Mouse (Mus musculus) adrenal gland, adult 2 months (tissue): Measurements from ENCODE around the gene Runx2. TPM values are rescaled to one million over a fixed set of nuclear protein-coding genes. Genes with fewer than 3 reads are reported as not detected.

Experiments used
- DNase-seq: peaks from one replicate; pipeline ENCODE4 v3.0.0; 2021
- long read RNA-seq: library from polyadenylated mRNA; stranded (forward); transcript quantifications from one replicate; pipeline ENCODE4 v2.0.0, GENCODE M21; 2021
- polyA plus RNA-seq: library from polyadenylated mRNA; depleted of rRNA; stranded (reverse); fragments of >200 nt; gene quantifications from 2 replicates; pipeline ENCODE4 v1.2.3, GENCODE M21; 2012; rRNA removed
- total RNA-seq, 2 experiments: library from RNA; stranded (reverse); gene quantifications; 2 replicates each; pipeline ENCODE4 v1.2.3; 2021

Runx2 gene
- total RNA-seq (10 to 100 TPM; 16.8 to 31.0 TPM), polyA plus RNA-seq (21.5 and 32.5 TPM in 2 replicates)
- long read RNA-seq, partial matches to known transcripts = 0 of 1 reads
- long read RNA-seq, other reads (novel, unspliced or antisense) = 1 of 1 reads

DNA sequence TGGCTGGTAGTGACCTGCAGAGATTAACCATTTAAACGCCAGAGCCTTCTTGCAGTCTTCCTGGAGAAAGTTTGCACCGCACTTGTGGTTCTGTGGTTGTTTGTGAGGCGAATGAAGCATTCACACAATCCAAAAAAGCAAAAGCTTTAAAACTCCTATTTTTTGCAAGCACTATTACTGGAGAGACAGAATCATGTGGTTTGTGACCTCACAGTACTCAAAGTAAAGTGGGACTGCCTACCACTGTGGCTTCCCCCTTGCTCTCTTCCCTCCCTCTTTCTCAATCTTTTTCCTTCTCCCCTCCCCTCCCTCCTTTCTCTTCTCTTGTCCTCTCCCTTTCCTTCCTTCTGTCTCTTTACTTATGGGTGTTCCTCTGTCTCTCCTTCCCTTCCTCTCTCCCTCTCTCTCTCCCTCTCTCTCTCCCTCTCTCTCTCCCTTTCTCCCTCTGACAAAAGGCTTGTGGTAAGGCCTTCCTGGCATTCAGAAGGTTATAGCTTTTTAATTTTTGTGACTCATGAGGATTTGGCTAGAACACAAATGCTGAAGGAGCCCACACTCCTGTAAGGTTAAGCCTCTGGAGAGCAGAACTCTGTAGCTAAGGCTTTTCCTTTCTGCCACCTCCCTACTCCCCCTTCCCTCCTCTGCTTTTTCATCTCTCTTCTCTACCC is at the start of gene Runx2:
Runx2 (minus strand) TSS at position 290 of the 668 bp plus-strand sequence.
- peak; percentile 31 for DNase-seq

DNA sequence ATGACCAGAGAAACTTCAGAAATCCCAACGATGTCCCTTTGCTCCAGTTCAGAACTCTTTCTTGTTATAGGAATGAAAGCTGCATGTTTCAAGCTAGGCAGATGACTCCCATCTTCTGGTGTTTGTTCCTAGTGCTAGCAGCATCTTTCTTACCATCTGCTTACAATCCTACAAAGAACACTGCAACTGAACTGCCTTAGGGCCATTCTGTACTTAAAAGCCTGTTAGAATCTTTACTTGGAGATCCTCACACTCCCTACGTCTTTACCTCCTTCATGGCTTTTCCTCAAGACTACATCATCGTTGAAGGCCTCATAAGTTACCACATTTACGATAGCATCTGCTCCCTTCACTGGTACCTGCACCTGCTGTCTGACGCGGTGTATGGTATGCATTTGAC is 48.6 kb upstream of the Runx2 start:
- no peak for DNase-seq

DNA sequence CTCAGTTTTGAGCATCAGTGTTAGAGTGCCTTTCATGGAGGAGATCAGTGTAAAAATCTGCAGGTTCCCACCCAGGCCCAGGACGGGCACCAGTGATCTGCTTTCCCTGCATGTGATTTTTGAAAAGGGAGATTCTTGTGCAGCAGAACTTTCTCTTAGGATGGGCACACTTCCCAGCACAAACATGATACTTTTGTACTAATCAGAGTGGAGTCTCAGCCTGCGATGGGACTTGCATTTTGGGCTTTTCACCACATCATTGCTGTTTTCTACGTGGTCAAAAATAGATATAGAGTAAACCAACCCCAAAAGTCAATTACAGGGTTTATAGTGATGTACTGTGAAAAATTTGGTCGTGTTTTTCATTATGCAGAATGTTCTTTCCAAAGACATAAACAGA is 27.6 kb upstream of the Runx2 start:
- no peak for DNase-seq

DNA sequence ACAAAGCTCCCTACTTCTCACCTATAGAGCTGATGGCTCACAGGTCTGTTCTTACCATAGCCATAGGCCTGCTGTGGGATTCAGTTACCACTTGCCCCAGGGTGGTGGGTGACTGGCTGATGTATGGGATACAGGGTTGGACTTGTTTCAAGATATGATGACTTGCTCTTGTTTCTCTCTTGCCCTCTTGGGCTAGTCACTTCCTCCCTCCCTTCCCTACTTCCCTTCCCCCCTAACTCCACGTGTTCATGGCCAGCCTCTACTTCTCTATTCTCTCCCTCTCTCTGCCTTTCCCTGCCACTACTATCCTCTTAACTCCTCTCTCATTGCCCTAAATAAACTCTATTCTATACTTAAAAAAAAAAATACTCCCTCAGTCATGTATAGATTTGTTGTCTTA is 16.6 kb upstream of the Runx2 start:
- DNase-seq = no peak

DNA sequence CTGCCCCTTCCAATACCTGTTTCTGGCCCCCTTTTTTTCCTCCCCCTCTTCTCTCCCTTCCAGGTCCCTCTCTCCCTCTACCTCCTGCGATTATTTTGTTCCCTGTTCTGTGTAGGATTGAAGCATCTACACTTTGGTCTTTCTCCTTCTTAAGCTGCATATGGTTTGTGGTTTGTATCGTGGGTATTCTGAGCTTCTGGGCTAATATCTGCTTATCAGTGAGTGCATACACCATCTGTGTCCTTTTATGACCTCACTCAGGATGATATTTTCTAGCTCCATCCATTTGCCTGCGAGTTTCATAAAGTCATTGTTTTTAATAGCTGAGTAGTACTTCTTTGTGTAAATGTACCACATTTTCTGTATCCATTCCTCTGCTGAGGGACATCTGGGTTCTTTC is 15.0 kb upstream of the Runx2 start:
- DNase-seq = no peak

DNA sequence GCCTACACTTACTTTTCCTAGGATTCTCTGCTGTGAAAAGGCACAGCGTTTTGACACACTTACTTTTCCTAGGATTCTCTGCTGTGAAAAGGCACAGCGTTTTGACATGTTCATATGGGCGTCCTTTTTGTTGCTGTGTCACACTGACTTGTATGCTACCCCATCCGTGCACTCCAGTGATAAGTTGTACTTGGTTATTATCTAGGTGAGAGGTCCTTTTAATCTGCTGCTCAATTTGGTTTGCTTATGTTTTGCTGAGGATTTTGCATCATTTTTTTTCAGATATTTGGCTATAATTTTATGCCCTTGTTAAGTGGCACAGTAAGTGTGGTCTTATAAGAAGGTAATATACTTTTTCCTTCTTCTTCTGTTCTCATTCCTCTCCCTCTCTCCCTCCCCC is 13.4 kb upstream of the Runx2 start:
- DNase-seq = no peak

DNA sequence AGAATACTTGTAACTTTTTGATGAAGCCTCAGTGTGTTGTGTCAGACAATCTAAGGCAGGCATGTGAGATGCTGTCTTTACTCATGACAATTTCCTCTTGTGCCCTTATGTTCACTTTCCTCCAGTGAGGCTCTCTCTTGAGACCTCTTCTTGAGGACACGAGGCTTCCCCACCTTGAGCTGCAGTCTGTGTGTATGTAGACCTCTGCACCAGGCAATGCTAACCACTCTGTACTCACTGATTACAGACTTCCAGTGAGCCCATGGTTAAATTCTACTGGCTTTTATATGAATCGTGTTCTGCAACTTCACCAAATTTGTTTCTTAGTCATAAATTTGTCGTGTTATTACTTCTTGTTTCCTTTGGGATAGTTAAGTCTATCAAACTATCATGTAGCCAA is 12.5 kb upstream of the Runx2 start:
- DNase-seq = no peak

DNA sequence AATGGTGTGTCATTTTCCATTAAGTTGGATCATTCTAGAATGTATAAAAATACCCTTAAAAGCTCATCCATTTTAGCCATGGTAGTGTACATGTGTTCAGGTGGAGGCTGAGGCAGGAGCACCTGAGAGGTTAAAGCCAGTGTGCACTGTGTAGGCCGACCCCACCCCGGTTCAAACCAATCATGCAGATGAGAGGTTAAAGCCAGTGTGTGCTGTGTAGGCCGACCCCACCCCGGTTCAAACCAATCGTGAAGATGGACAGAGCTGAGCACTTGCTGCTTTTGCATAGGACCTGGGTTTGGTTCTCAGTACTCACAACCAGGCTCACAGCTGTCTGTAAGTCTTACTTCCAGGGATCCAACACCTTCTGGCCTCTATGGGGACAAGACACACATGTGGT is 7.3 kb upstream of the Runx2 start:
- DNase-seq = no peak

DNA sequence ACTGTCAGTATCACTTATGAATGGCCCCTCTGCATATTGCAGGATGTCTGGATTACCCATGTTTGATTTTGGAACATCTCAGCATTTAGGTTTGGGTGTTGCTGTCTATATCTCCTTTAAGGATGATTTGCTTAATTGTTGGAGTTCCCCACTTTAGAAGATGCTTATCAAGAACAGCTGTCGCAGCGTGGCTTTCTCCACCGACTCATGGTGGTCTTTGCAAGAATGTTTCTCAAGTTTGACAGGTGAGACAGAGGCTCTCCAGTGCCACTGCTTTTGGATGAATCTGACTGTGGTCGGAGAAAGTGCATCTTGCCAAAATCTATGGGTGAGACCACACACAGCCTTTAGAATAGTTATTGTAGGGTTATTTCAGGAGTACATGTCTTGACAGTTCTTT is 5.2 kb upstream of the Runx2 start:
- no peak for DNase-seq

DNA sequence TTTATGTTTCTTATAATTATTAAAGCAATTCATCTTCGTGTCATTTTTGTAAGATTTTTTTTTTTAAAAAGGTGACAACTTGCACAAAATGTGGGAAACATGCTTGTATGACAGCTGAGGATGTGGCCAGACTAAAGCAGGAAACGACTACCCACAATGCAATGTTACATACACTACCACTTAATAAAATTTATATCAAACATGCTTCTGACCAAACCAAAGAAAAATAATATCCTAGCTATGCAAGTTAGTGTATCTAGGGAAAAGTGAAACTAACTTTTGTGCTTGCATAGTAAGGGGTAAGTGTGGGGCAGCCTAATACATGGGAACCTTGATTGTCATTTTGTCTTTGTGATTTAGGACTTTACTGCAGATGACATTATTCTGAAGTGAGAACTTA is 4.2 kb upstream of the Runx2 start:
- DNase-seq = no peak

DNA sequence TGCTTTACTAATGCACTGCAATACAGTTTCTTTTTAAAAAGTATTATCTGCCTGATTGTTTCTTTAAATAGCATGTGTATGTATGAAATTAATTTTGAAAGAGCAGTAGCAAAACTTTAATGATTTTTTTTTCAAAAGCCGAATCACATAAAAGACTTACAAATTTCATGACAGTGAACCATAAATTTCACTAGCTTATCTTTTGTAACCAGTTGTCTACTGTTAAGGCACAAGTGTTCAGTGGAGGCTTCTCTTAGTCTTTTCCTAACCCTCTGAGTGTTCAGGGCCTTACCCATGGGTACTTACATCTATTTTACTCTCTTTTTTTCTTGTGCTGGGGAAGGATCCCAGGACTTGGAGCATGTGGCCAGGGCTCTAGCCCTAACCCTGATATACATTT is 7.6 kb downstream of the Runx2 start:
- DNase-seq = no peak

DNA sequence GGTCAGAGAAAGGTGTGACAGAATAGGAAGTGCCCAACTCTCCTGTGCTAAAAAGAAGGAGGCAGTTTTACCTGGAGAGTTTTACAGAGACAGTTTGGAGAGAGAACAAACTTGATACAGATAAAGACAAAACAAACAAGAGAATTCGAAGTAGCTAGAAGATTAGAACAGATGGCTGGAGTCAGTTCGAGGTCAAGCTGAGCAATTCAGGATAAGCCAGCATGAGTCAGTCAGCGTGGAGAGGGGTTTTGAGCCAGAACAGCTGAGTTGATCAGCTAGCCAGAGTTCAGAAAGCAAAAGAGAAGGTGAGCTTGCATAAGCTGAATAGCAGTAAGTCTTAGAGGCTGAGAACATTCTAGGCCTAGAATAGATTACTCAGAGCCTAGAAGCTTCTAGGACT is 17.3 kb downstream of the Runx2 start:
- peak; percentile 75 for DNase-seq

DNA sequence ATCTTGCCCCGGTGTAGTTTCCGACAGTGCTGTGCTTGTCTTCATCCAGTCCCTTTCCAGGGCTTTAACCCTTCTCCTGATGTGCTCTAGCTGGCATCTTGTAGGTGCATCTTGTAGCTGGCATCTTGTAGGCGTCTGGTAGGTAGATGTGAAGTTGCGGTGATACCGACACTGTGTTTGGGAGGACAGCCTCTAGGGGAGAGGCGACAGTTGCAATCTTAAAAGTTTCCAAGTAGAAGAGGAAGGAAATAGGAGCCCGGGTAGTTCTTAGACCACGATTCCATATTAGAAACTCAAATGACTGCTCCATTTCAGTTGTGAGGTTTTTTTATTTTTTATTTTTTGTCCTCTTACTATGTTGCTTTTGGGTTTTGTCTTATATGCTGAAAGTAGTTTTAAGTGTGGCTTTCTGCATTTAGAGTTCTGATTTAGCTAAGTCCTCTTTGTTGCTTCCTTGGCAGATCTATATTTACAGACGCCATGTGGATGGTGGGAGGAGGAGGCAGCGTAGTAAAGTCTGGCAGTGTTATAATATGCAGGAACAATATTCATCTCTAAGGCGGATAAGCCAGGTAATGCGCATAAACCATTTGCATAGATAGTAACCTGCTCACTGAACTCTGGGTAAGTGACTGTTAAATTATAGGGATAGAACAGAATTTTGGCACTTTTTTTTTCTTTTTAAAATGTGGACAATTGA is 22.2 kb downstream of the Runx2 start:
- DNase-seq = no peak

DNA sequence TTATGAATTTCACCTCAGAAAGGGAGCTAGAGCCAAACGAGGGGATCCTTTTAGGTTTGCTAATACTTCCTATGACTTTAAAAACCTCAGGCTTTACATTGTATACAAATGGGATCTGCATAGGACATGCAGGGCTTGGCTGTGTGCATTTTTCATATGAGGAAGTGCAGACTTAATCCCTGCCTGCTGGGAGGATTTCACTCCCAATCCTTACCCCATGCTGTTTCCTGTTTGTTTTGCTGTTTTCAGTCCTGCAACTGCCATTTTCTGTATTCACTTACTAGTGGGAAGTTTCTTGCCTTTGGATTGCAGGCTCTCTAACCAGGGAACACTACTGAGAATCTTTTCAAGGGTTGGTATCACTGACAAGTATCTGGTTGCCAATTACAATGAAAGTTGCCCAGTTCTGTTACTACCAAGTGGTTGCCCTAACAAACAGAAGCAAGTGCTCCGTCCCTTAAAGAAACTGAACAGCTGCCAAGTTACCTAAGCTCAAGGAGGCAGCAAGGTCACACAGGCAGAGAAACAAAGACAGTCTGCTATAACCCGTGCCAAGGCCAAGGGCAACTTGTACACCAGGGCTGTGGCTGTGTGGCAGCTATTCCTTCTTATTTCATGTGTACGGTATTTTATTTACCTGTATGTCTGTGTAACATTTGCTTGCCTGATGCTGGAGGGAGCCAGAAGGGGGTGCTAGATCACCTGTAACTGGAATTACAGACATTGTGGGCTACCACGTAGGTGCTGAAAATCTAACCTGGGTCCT is 25.4 kb downstream of the Runx2 start:
- DNase-seq = peak; percentile 29

DNA sequence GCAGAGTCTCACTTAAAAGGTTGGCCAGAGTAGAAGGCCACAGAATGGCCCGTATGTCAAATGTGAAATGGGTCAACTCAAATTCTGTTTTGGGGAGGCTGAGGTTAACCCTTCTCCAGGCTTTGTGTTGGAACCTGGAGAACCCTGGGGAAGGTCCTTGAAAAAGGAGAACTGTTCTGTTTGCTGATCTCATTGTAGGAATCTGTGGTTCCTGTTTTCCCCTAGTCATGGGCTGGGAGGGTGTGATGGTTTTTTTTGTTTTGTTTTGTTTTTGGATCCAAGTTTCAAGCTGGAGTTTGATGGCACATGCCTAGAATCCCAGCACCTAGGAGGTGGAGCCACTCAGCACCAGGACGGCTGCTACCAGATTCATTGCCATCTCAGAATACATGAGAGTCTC is 31.5 kb downstream of the Runx2 start:
- DNase-seq = no peak

DNA sequence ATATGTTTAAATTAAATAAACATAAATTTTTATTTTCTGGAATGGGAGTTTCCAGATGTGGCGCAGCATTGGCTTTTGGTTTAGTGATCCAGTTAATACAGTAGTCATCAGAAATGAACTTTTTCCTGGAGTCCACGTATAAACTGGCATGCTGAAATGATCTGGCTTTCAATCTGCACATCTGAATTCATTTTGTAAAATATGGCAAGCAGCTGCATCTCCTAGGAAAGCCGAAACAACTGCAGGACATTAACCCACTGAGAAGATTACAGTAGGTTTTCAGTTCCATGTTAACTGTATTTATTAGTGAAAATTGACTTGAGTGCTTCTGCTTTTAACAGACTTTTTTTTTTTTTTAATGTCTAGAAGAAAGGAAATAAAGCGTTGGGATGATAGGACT is 32.2 kb downstream of the Runx2 start:
- no peak for DNase-seq

DNA sequence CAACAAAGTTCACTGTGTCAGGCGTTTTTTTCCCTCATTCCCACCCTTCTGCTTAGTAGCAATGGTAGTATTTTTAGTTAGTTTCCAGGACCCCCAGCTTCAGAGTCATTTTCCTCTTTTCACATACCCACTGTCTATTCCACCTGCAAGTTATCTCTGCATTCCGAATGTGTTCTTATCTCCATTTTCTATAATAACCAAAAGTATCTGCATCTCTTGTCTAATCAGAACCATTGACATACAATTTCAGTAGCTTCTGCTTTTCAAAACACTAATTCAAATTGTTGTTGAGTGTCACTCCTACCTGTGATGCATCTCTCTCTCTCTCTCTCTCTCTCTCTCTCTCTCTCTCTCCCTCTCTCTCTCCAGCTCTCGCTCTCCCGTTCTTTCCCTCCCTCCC is 34.2 kb downstream of the Runx2 start:
- no peak for DNase-seq

DNA sequence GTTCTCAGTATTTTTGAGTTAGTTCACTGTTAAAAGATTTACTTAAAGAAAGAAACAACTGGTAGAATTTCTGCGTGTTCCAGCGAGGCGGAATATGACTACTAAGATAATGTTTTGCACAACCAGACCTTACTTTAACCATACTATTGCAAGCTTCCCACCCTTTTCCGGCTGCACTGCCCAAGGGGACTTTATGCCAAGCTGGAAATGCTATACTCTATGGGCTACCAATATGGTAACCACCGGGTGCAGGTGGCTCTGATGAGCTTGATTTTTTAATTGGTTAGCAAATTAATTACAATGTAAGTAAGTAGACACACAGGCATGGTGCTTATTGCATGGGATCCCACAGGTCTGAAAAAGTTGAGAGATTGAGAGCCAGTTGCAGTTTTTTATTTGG is 36.5 kb downstream of the Runx2 start:
- DNase-seq = no peak

DNA sequence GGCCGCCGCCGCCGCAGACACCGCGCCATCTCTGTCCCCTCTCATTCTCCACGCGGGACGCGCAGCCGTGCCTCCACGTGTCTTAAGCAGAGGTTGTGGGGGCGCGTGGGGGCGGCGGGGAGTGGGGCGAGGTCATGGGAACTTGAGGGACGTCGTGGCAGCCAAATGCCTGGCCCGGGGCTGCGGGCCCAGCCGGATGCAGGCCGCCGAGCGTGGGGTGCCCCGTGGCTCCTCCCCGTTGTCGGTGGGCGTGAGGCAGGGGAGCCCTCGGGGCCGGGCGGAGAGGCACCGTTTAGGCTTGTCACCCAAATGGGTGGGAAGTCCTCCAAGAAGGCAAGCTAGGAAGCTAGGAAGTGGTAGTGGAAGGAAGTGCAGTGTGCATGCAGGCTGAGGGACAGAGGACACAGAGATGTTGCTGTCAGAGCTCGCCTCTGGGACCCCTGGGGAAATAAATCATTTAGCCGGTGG is 37.2 kb downstream of the Runx2 start:
- DNase-seq = peak; percentile 79

DNA sequence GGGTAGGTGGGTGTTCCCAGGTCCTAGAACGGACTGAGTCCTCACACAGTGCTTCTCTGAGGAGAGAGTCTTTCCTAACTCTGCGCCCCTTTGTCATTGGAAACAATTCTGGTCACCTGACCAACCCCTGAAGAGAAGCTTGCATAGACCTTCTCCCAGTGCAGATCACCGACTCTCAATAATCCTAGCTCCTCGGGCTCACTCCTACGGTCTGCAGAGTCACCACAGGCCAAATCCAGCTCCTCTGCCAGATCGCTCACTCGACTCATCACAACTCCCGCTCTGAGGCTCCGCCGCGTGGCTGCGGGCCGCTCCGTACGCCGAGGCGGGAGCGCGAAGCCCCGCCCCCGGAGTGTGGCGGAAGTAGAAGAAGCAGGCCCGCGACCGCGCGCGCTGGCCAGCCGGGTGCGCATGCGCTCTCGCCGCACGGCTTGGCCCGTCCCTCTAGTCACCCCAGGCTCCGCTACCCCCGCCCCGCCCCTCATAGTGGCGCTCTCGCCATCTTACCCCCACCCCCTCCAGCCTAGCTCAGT is 37.8 kb downstream of the Runx2 start, which contains the start of gene Supt3:
Supt3 (plus strand) TSS at position 415 of the 533 bp plus-strand sequence.
- DNase-seq = peak; percentile 98

DNA sequence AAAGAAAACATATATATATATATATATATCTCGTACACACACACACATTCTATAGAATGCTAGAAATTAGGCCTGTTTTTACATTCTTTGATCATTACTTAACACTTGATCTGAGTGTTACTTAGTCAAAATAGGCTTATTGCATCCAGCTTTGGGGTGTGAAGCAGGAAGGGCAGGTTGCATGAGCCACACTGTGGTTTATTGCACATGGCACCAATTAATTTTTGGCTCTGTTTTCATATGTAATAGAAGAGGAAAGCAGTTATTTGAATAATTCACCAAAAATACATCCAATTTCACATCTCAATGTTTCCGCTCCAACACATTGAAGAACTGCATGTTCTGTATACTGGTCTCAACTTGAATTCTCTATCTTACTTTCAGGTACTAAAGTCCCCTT is 42.0 kb downstream of the Runx2 start:
- DNase-seq = no peak

DNA sequence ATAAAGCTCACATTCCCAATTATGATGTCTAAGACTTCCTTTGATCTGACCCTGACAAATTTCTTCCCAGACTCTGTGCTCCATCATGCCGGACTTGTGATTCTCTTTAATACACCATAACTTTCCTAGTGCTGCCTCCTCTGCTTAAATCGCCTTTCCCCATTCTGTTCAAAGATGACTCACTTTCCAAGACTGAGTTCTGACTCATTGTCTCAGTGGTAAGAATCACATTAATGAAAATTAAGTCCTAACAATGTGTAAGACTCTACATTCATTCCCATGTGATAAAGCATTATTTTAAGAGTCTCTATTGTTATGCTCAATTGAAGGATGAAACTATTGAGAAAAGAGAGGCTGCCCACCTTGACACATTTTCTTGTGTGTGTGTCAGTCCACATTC is 43.7 kb downstream of the Runx2 start:
- no peak for DNase-seq

DNA sequence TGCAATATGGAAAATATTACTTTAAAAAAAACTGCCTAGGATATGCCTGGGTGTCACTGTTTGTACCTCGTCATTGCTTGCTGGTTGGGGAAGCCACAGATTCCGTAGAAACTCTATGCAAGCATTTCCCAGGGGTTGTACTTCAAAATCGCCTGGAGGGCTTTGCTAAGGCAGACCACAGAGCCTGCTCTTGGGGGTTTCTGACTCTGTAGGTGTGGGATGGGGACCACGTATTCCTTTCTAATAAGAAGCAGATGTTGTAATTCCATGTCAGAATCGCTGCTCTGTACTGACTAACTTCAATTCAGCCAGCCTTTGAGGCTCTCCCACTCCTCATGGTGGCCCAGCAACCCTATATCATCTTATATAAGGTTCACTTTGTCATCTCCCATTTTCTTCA is 46.1 kb downstream of the Runx2 start:
- DNase-seq = no peak
